Mouse (Mus musculus) embryo, embryonic 11 days (tissue): ENCODE measurements around the gene Grid1.

Experiments
- DNase-seq: peaks from one replicate; pipeline ENCODE4 v3.0.0-alpha.2; 2015

The Grid1 gene

GRCm38 (mm10) chr14:35027501-35028140 is 207.7 kb downstream of the Grid1 start:
- DNase-seq: no peak

GRCm38 (mm10) chr14:35029626-35030025 is 209.7 kb downstream of the Grid1 start:
- no peak for DNase-seq

- DNase-seq: no peak
These were observed 210.4 kb downstream of the Grid1 start for GRCm38 (mm10) chr14:35030271-35030670.

- DNase-seq: no peak
These were observed 212.4 kb downstream of the Grid1 start for GRCm38 (mm10) chr14:35032283-35032682.

DNA sequence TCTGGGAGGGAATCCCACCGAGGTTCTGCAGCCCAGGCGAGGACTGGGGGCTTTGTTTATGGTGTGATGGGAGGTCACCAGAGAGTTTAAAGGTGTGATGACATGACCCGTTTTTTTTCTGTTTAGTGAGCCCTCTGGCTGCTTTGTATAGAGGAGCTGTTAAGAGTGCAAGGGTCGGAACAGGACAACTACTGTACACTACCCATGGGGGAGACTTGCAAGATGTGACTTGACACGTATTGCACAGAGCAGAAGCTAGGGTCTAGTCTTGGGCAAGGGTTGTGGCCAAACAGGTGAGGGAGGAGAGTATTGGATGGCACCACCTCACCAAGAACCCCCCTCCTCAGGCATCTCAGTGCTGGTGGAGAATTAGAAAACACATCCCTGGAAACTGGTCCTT is 224.4 kb downstream of the Grid1 start:
- no peak for DNase-seq

GRCm38 (mm10) chr14:35044918-35045698 is 225.2 kb downstream of the Grid1 start:
- DNase-seq: no peak

DNA sequence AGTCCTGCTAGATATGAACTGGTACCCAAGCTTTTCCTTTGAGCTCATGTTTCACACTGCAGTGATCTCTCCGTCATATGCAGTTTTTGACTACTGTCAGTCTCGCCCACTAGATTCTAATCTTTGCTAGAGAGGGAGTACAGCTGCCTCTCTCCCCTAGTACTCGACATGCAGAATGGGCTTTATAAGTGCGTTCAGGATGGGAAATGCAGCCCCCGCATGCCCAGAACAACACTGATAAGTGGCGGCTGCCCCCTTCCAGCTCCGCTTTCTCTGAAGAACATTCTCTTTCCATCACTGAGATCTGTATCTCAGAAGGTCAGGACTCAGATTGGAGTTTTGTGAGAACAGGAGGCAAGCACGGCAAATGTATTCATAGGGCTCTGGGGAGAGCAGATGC is 229.3 kb downstream of the Grid1 start:
- DNase-seq: no peak

DNA sequence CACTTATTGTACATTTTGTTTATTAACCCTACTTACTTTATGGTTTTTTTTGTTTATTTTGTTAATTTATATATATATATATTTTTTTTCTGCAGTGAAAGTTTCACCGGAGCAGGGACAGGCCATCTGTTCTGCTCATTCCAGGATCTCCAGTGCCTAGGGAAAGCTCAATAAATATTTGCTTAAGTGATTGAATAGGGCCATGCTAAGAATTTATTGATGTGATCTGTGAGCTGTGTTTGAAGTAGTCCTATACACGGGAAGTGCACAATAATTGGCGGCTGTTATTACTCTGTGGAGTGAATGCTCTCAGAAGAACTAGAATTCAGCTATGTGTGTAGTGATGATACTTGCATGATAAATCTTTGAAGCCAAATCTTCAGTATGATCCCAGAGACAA is 234.2 kb downstream of the Grid1 start:
- DNase-seq: no peak

GRCm38 (mm10) chr14:35074636-35075035 is 254.7 kb downstream of the Grid1 start:
- no peak for DNase-seq

DNA sequence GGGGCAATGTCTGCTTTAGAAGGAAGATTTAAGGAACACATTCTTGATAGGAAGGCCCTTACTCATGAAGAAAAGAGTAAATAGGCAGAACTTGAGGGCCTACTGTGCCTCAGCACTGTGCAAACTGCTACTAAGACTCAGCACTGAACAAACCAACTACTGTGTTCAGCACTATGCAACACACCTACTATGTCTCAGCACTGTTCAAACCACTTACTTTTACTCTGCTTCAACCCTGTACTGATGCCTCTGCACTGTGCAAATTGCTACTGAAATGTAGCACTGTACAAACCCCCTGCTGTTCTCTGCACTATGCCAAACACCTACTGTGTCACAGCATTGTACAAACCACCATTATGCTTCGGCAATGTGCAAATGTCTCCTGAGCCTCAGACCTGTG is 260.0 kb downstream of the Grid1 start:
- DNase-seq: no peak

GRCm38 (mm10) chr14:35092646-35093045 is 272.7 kb downstream of the Grid1 start:
- no peak for DNase-seq

- no peak for DNase-seq
These were observed 273.8 kb downstream of the Grid1 start for GRCm38 (mm10) chr14:35093561-35094186.

DNA sequence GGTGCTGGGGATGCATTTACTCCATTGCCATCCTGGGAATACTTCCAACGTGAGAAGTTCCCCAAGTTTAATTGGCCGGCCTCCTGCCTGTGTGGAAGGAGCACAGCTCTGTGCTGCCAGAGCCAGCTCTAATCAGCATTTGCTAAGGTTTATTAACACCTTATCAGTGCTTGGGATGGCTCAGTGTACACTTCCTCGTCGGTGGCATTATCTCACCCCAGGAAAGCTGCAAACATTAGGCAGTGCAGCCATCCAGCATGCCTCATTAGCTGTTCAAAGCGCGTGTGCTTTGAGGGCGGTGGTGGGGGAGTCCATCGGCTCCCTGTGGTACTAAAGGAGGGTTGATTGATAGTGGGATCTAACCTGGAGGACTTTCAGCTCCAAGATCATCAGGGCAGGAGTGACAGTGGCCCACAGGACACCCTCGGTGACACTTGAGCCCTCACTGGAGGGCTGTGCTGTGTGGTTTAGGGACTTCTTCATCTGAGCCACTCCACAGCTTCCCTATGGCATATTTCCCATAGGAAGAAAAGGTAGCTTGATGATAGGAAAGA is 275.7 kb downstream of the Grid1 start:
- no peak for DNase-seq

GRCm38 (mm10) chr14:35096085-35096484 is 276.2 kb downstream of the Grid1 start:
- no peak for DNase-seq

DNA sequence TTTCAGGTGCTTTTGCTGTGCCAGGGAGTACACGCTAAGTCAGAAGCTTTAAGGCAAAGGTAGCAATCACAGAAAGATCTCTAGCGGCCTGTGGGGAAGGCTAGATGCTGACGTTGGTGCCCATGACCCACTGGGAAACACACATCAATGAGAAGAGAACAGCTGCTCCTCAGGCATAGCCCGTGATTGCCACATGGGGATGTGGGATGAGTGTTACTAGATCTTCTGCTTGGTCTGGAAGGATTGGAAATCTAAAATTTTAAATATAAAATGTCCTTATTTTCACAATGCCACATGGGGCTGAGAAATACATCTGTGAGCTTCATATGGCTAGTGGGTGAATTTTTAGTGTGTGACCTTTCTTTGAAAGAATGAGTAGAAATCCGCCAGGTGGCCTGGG is 277.3 kb downstream of the Grid1 start:
- no peak for DNase-seq

DNA sequence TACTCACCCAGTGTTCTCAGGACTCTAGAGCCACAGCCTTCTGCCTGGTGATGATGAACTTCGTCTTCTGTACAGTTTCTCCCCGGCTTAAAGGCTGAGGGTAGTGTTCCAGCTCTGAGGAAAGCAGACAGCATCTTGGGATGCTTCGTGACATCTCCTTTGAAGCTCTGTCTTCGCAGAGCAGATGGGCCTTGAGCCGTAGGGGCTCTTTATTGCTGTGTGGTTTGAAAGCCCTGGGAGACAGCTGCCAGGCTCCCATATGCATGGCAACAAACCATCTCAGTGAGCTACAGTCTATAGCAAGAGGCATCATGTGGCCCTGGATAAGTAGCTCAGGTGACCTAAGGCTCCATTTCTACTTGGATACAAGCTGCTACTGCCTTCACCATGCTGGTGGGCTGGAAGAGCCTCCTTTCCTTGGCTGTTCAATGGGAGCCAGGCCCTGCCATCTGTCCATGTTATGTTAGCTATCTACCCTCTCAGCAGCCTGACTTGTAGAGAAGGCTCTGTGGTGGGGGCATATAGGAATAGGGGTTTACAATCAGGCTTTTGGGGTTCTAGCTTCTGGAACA is 283.8 kb downstream of the Grid1 start:
- DNase-seq: no peak

- no peak for DNase-seq
These were observed 287.7 kb downstream of the Grid1 start for GRCm38 (mm10) chr14:35107596-35107995.

GRCm38 (mm10) chr14:35110928-35111327 is 291.0 kb downstream of the Grid1 start:
- peak; percentile 53 for DNase-seq

DNA sequence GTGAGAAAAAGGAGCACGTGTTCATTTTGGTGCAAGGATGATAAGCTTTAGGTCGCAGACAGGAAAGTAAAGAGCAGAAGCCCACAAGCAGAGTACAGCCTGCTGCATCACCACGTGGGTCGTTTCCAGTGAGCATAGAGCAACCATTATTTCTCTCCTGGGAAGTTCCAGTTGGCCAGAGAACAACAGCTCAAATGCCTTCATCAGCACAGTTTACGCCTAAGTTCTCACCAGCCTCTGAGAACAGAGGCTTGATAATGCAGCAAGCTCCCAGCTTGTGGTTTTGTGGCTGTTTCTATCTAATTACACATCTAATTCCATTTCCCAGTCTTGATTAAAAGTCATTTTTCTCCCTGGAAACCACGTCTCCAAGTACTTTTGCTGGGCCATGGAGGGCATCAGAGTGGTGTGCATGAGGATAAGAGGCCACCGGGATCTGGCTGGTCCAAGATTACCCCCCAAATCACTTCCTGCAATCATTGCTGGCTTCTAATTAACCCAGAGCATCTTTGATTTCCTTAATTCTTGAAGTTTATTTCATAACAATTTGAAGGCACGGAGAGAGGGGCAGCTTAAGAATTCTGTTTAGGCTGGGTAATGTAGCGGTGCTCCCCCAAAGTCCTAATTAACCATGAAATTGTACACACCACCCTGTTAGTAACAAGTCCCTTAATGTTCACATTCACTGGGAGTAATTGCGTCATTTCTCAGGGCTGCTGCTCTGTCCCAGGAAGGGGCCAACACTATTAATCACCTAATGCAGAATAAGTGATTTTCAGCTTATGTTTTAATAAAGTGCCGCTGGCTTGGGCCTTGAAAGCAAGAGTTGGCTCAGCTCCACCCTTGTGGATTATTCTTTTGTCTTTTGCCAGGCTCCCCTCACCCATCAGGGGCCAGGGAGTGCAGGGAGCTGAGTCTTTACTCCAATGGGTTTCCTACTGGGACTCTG is 292.7 kb downstream of the Grid1 start:
- DNase-seq: no peak

- no peak for DNase-seq
These were observed 293.4 kb downstream of the Grid1 start for GRCm38 (mm10) chr14:35113276-35113645.

GRCm38 (mm10) chr14:35115913-35116312 is 296.0 kb downstream of the Grid1 start:
- DNase-seq: no peak

- no peak for DNase-seq
These were observed 300.2 kb downstream of the Grid1 start for GRCm38 (mm10) chr14:35120089-35120488.
